Mouse (Mus musculus) erythroblast, embryonic 14.5 days (primary cell): ENCODE measurements around the gene Chrm1.

Experiments used
- GATA1 ChIP-seq: IDR thresholded peaks from 2 replicates; pipeline ENCODE4 v1.6.1; 2012; ENCODE audit warnings: low read length, inconsistent platforms, mixed read lengths
- TAL1 ChIP-seq: IDR thresholded peaks from 3 replicates; pipeline ENCODE4 v1.6.1; 2012; ENCODE audit warnings: low read length, inconsistent platforms, mixed read lengths

- no peak for TF ChIP-seq GATA1
- no peak for TF ChIP-seq TAL1
These were observed 63.2 kb downstream of the Chrm1 start for GRCm38 (mm10) chr19:8726609-8727390.
